Mouse (Mus musculus) natural killer cell, adult 2 months (primary cell): ENCODE measurements around the gene Ccdc65.
A peak's percentile ranks its signal among the peaks of the same experiment; 100 is the strongest.

Experiments
- DNase-seq, 2 experiments: peaks; one replicate each; pipeline ENCODE4 v3.0.0; 2022; ENCODE audit warnings: low spot score in 2 of 2

The Ccdc65 gene

DNA sequence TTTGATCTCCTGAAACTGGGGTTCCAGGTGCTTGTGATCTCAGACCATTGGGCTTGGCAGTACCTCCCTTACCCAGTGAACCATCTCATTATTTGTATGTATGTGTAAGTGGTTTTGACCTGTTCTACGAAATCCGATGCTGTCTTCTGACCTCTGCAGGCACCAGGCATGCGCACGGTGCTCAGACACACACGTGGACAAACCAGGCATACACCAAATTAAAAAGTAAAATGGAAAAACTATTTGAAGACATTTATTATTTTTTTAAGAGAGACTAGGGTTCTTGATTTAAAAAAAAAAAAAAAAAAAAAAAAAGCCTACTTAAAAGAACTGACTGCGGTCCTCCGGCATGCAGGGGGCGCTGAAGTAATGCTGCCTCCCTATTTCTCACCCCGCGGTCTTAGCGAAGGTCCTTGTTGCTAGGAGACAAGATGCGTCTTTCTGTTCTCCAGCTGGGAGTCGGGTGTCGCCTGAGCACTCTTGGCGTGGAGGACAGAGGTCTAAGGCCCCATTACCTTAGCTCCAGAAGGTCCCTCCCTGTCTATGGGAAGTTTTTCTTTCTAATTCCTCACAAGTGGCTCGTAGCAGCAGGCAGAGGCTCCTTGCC is at the start of gene Ccdc65:
Gene Ccdc65 (plus strand): TSS at position 442 of the 607 bp plus-strand sequence.
- peak; percentile 67 to 81 for DNase-seq

DNA sequence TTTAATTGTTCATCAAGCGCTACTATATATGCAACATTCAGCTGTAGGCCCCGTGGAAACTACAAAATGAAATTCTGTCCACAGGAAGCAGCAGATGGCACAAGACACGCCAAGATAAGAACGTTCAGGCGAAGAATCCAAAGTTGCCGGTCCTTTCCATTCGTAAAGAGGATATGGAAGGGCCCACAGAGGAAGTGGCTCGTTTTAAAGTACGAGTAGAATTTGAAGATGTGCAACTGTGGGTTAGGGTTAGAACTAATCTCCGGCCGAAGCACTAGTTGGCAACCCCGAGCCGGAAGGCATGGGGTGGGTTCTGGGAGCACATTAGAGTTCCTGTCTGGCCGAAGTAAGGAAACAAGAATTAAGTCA is 45.8 kb upstream of the Ccdc65 start:
- DNase-seq: no peak

DNA sequence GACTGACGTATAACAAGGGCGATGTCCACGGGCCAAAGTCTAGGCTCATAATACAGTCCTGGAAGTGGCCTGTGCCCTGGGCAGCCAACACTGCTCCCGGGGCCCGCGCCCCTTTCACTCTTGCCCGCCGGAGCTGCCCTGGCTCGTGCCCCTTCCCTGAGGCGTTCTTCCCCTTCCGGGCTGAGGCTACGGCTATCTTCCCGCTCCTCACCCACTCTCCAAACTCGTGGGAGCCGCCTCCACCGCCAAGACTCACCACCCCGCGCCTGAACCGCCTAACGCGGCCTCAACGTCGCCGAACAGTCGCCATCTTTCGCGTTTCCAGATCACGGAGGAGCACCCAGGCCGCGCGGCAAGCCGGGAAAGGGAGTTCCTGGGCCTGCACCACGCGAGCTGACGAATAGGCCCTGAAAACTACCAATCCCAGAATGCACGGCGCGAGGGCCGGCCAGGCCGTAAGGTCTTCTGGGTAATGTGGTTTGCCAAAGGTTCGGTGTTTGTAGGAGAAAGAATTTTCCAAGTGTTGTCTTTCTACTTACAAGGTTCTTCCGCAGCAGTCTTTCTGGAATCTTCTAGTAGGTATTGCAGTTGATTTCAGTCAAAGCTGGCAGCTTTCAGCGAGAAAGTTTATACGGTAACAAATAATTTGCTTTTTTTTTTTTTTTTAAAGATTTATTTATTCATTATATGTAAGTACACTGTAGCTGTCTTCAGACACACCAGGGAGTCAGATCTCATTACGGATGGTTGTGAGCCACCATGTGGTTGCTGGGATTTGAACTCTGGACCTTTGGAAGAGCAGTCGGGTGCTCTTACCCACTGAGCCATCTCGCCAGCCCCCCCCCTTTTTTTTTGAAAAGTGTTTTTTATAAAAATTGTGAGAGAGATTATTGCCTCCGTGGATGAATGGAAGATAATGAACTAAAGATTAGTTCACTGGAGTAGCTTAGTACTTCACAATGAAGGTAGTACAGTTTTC is 45.2 kb upstream of the Ccdc65 start, which contains the start of gene Ddx23:
Gene Ddx23 (minus strand): TSS at position 328 of the 979 bp plus-strand sequence.
- DNase-seq: peak; percentile 86 to 91

DNA sequence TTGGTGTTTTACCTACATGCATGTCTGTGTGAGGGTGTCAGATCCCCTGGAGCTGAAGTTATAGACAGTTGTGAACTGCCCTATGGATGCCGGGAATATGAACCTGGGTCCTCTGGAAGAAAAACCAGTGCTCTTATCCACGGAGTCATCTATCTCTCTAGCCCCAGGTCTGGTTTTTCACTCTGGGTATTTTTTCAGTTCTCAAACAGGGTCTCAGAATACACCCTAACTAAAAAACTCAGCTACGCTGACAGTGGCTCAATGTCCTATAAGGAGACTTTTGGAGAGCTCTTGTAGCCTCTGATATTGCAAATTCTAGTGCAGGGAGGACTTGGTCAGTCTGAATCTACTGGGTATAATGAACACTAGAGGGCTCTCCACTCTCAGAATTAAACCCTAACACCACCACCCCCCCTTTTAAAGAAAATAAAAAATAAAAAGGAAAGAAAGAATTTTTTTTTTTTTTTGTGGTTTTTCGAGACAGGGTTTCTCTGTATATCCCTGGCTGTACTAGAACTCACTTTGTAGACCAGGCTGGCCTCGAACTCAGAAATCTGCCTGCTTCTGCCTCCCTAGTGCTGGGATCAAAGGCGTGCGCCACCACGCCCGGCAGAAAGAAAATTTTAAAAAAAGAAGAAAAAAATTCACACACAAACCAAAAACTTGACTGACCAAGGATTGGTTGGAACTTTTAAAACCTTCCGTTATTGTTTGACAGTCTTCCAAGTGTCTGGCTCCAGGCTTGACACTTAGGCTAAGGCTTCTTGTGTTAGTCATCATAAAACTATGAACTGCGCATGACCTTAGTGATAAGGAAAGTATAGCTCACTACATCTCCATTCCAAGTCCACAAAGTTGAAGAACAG is 43.7 kb upstream of the Ccdc65 start:
- DNase-seq: no peak

DNA sequence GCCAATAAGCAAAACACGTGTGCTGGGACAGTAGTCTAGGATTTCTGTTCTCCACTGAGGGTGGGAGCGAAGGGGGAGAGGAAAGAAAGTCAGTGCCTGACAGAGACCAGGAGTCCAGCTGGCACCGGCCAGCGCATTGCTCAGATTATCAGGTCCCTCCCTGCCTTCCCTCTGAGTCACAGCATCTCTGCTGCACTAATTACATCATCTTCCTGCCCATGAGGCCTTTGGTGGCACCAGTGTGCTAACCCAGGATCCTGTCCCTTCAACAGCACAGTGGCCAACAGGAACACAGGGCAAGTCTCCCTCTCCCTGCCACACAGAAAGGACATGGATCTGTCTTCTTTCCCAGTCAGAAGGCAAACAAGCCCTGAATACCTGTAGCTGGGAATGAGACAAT is 35.4 kb upstream of the Ccdc65 start:
- DNase-seq: no peak

DNA sequence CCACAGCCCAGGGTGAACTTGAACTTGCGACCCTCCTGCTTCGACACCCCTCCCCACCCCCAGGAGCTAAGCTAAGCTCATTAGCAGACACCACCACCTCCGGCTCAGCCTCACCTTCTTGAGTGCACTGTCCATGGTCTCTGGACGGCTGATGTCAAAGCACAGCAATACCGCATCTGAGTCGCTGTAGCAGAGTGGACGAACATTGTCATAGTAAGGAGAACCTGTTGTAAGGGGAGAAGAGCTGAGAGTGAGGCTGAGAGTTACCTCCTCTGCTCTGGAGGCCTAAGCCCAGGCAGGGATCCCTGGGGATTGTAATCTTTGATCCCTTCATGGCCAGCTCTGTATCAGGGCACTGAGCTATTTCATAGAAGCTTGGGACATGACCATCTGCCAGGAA is 34.3 kb upstream of the Ccdc65 start:
- no peak for DNase-seq

DNA sequence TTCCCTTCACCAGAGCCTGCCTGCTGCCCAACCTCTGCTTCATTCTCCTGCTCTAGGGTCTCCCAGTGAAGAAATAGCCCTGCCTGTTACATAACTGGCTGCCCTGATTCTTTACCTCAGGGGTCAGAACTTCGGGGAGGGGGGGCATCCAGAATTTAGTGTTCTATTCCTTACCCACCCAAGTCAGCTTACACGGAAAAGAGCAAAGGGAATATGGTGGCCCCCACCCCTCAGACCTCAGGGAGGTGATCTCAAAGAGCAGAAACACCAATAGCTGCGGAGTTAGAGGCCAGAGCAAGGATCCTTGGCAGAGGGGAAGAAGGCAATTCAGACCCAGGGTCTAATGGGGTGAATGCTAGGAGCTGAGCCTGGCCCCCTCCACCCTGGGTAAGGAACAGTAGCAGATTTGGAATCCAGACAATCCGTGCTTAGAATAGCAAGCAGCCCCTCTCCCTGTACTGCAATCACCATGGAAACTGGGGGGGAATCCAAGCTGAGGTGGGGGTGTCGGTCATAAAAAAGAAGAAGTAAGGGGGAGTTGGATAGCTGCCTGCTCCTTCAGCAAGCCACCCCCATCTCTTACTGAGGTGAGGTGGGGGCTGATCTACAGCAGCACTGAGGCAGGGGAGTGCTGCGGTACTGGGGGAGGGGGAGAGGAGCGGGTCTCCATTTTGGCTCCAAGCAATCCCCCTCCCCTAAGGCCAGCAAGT is 33.6 kb upstream of the Ccdc65 start:
- no peak for DNase-seq

DNA sequence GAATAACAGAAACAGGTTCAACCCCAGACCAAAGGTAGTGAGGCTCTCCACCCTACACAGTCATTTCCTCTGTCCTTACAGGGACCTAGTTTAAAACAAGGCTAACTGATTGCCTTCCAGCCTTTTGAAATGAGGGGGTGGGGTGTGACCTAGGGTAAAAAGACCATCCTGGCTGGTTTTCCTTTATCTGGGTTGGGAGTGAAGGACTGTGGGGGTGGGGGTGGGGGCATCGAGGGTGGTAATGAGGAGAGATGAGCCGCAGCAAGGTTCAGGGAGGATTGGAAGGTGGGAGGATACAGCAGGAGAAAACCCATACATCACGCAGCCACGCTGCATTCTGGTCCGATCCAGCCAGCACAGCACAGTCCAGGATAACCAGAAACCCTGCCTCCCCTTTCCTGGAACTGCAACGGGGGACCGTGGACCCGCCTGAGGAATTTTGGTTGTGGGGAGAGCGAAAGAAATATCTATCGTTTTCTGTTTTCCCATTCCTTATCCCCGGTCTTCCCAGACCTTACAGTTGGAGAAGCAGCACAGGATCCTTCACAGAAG is 32.9 kb upstream of the Ccdc65 start:
- DNase-seq: no peak

DNA sequence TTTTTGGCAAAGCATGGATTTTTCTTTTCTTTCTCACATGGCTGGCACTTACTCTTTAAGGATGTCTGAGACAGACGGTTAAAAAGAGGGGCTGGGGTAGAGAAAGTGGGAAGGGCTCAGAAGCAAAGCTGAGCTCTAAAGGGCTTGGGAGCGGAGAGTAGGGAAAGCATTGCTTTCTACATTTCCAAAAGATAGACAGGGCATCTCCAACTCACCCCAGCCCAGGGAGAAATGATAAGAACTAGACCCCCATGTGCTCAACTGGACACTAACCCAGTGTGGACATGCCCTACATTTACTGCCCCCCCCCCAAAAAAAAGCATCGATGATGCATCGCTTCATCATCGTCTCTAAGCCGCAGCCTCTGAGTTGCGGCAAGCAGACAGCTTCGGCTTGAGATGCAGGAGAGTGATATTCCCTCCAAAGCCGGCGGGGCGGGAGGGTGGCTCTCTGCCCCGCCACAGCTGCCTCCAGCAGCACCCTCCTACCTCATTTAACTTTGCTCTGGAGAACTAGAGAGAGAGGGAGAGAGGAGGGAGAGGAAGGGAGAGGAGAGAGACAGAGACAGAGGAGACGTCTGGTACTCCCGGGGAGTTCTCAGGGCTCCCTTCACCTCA is 32.3 kb upstream of the Ccdc65 start:
- no peak for DNase-seq

DNA sequence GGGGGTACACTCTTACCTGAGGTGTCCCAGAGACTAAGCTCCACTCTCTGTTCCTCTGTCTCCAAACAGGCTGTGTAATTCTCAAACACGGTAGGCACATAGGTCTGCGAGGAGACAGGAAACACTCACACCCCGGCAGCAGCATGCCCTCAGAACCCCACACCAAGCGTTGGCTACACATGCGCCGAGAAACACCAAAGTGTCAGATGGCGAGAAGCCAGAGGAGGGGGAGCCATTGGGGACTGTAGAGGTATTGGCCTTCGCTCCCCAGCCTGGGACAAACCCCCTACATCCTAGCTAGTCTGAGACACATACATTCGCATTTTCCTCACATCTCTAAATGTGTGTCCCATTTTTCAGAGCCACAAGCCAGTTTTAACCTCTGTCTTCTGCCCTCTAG is 31.5 kb upstream of the Ccdc65 start:
- peak; percentile 14 to 29 for DNase-seq

DNA sequence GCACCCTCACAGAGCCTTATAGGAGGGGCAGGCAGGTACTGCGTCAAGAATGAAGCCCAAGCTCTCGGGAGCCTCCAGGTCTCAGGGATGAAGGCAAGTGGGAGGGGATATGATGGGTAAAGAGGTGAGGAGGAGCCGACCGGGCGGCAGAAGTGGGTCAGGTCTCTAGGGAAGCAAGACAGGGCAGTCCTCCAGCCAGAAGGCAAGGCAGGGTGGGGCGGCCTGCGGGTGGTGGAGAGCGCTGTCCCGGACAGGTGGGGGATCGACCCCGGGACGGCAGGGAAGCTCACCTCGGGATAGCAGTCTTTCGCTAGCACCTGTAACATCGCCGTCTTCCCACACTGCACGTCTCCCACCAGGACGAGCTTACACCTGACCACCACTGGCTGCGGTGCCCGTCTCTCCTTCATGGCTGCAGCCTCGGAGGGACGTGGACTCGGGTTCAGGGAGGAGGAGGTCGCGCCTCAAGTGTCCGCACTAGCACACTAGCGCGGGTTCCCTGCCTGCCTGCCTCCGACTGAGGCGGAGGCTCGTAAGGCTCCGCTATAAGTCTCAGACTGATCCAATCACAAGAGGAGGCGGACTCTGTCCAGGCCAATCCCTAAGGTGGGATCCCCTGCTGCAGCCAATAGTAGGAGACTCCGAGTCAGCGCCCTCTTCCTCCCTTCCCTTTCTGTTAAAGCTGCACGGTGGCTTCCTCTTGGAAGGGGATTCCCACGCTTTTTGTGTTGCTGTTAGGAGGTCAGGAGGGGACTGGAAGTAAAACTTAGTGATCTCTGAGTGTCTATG is 30.9 kb upstream of the Ccdc65 start, which contains the start of gene Rnd1:
Gene Rnd1 (minus strand): TSS at position 522 of the 789 bp plus-strand sequence.
- peak; percentile 32 to 50 for DNase-seq

DNA sequence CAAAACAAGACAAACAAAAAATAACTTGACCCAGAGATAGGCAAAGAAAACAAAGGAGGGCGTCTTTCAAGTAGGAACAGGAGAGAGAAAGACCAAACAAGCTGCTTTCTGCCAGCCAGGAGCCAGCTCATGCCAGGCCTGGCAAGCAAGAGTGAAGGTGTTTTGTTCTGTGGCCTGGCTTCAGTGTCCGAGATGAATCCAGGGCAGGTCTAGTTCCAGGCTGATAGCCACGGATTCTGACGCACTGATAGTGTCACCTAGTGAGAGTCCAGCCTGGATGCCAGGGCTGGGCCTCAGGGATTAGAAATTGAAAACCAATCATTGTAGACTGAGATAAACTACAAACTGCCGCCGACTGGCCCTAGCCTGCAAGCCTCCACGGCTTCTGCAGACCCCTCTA is 30.0 kb upstream of the Ccdc65 start:
- no peak for DNase-seq

DNA sequence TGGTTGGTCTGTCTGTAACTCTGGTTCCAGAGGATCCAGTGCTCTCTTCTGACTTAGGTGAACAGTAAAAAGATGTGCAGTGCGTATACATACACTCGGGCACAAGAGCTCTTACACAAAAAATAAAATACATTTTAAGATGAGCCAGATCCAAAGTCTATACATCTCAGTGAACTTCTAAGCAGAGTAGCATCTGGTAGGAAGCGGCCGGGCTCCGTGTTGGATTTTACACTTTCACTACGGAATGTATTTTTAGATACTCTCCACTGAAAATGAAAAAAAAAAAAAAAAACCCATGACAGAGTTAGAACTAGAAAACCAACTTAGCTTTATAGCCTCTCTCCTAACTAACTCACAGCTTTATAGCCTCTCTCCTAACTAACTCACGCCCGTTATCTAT is 27.3 kb upstream of the Ccdc65 start:
- no peak for DNase-seq

DNA sequence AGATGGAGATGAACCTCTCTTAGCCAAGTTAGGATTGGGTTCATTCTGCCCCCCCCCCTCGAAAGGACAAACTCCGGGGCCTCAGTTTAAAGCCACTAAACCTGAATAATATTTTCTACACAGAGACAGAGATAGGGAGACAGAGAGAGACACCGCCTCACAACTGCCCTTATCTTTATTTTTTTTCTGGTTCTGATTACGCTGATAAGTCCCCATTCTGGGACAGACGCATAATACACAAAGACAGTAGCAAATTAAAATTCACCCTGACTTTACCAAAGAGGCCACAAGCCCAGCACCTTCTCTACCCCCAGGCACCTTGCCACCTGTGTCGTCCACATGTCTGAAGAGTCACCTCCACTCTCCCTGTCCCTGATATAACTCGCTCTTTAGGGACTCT is 26.4 kb upstream of the Ccdc65 start:
- no peak for DNase-seq

DNA sequence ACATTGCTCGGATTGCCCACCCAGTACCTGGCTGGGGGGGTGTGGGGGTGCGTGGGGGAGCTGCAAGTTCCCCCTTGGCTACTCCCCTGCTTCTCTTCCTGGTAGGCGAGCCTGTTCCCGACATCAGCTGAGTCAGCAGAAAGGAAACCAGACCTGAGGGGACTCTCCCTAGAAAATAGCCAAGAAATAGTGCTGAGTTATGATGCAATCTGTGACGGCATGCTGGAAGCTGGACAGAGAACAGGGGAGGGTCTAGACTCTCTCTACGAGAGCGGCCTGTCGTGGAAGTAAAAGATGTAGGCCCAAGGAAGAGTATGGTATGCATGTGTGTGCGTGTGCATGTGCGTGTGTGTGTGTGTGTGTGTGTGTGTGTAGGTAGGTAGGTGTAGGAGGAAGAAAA is 24.8 kb upstream of the Ccdc65 start:
- DNase-seq: no peak

DNA sequence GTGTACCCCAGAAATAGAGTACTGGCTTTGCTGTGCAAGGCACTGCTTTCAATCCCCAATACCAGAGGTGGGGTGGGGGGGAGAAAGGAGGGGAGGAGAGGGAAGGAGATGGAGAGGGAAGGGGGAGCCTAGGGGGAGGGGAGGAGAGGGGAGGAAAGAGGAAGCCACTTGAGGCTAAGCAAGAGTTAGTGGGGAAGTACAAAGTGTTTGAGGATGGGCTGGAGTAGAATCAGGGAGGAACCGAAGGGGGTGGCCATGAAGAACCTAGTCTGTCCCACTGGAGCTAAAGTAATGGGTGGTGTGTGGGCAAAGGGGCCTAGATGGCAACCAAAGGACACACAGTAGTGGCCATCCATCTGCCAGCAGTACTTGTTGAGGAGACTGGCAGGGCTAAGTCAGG is 24.3 kb upstream of the Ccdc65 start:
- no peak for DNase-seq

DNA sequence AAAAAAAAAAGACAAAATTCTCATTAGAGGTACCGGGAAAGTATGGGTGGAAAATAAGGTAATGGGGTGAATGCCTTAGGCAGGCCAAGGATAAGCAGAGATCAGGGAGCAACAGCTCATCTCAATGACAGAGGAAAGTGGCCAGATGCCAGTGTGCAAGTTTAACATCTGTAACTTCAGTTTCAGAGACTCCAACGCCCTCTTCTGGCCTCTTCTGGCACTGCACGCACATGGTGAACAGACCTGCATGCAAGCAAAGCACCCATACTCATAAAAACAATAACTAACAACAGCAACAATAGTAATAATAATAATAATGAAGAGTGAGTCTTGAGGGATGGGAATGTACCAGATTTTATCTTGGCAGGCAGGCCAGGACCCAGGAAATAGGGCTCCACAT is 22.1 kb upstream of the Ccdc65 start:
- no peak for DNase-seq

DNA sequence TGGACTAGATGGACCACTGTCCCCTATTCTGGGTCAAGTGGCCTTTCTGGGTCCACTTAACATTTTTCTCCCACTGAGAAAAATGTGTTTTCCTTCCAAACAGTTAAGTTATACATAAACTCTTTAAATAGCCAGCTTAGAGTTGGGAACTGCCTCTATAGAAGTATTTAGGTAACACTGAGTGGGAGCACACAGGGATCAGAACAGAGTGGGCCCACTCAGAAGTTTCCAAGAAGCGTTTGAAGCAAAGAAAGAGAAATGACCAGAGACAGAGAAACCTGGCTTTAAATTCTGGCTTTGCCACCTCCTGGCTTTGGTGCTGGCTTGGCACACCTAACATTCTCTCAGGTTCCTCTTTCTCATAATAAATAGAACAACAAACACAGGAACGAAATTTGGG is 18.3 kb upstream of the Ccdc65 start:
- no peak for DNase-seq

DNA sequence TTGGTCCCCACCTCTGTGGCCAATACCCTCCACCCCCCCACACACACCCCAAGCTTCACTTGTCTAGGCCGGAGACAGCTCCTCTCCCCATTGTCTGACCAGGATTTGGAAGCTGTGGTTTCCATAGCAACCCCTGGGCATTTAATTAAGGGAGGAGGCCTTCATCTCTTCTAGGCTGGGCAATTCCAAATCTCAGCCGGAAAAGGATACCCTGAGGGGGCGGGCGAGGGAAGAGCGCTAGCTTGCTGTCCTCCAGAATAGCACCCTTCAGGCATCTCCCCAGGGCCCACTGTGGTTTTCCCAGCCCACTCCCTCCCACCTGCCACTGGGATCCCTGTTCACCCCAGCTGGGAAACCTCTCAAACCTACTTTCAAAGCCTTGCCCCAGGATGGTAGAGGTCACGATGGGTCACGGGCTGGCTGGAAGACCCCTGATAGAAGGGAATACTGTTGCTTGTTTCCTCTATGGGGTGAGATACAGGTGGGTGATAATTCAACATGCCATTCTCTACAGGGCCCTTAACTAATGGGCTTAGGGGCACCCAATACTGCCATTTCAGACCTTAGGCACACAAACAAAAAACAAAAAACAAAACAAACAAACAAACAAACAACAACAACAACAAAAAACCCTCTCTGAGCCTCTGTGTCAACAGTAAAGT is 16.4 kb upstream of the Ccdc65 start:
- no peak for DNase-seq
